Mouse (Mus musculus): ENCODE data around the gene Camta1. TPM values are rescaled to one million over a fixed set of nuclear protein-coding genes. Genes with fewer than 3 reads are reported as not detected.
A peak's percentile ranks its signal among the peaks of the same experiment; 100 is the strongest.

Camta1 gene
- polyA plus RNA-seq, 1 experiment = 3.6 TPM

- peak; percentile 22 for DNase-seq (ENCODE audit: low read depth, low spot score)
- 18% methylated on average over 16 of the region's 16 CpGs for WGBS
Measured at GRCm38 (mm10) chr4:151283092-151283741, 578.5 kb downstream of the Camta1 start.

- WGBS = 55% methylated on average over 14 of the region's 14 CpGs
- no peak for DNase-seq (ENCODE audit: low read depth, low spot score)
Measured at GRCm38 (mm10) chr4:151282103-151282502, 579.6 kb downstream of the Camta1 start.

- no peak for DNase-seq (ENCODE audit: low read depth, low spot score)
- 67% methylated on average over 13 of the region's 13 CpGs for WGBS
Measured at GRCm38 (mm10) chr4:151275292-151275691, 586.4 kb downstream of the Camta1 start.

GRCm38 (mm10) chr4:151263786-151264414, 597.8 kb downstream of the Camta1 start:
- DNase-seq (ENCODE audit: low read depth, low spot score) = no peak
- 59% methylated on average over 14 of the region's 14 CpGs for WGBS

GRCm38 (mm10) chr4:151263052-151263451, 598.6 kb downstream of the Camta1 start:
- DNase-seq (ENCODE audit: low read depth, low spot score) = no peak
- 31% methylated on average over 7 of the region's 7 CpGs for WGBS

GRCm38 (mm10) chr4:151256622-151257021, 605.1 kb downstream of the Camta1 start:
- DNase-seq (ENCODE audit: low read depth, low spot score) = no peak
- 50% methylated on average over 4 of the region's 4 CpGs for WGBS

- no peak for DNase-seq (ENCODE audit: low read depth, low spot score)
- WGBS = 85% methylated on average over 6 of the region's 6 CpGs
Measured at GRCm38 (mm10) chr4:151250824-151251223, 610.9 kb downstream of the Camta1 start.

- WGBS = 53% methylated on average over 7 of the region's 7 CpGs
- DNase-seq (ENCODE audit: low read depth, low spot score) = no peak
Measured at GRCm38 (mm10) chr4:151245068-151245797, 616.4 kb downstream of the Camta1 start.

- no peak for DNase-seq (ENCODE audit: low read depth, low spot score)
- WGBS = 53% methylated on average over 9 of the region's 9 CpGs
Measured at GRCm38 (mm10) chr4:151243445-151243844, 618.2 kb downstream of the Camta1 start.

- 13% methylated on average over 12 of the region's 12 CpGs for WGBS
- no peak for DNase-seq (ENCODE audit: low read depth, low spot score)
Measured at GRCm38 (mm10) chr4:151242751-151243150, 618.9 kb downstream of the Camta1 start.

GRCm38 (mm10) chr4:151240465-151240864, 621.2 kb downstream of the Camta1 start:
- WGBS = 83% methylated on average over 5 of the region's 5 CpGs
- no peak for DNase-seq (ENCODE audit: low read depth, low spot score)

GRCm38 (mm10) chr4:151238970-151239684, 622.5 kb downstream of the Camta1 start:
- 81% methylated on average over 19 of the region's 19 CpGs for WGBS
- no peak for DNase-seq (ENCODE audit: low read depth, low spot score)

- 67% methylated on average over 3 of the region's 3 CpGs for WGBS
Measured at GRCm38 (mm10) chr4:151237501-151237900, 624.2 kb downstream of the Camta1 start.

GRCm38 (mm10) chr4:151234981-151235380, 626.7 kb downstream of the Camta1 start:
- DNase-seq (ENCODE audit: low read depth, low spot score) = no peak
- WGBS = 74% methylated on average over 4 of the region's 4 CpGs

More at GRCm38 (mm10) chr4:151237501-151237900, 624.2 kb downstream of the Camta1 start:
- DNase-seq (ENCODE audit: low read depth, low spot score) = no peak

- DNase-seq (ENCODE audit: low read depth, low spot score) = no peak
- WGBS = 72% methylated on average over 3 of the region's 3 CpGs
Measured at GRCm38 (mm10) chr4:151232028-151232427, 629.6 kb downstream of the Camta1 start.

- WGBS = 20% methylated on average over 6 of the region's 6 CpGs
- DNase-seq (ENCODE audit: low read depth, low spot score) = no peak
Measured at GRCm38 (mm10) chr4:151229073-151229472, 632.6 kb downstream of the Camta1 start.

GRCm38 (mm10) chr4:151226496-151226895, 635.2 kb downstream of the Camta1 start:
- DNase-seq (ENCODE audit: low read depth, low spot score) = no peak
- WGBS = 58% methylated on average over 9 of the region's 9 CpGs

GRCm38 (mm10) chr4:151224017-151224416, 637.7 kb downstream of the Camta1 start:
- no peak for DNase-seq (ENCODE audit: low read depth, low spot score)
- 53% methylated on average over 12 of the region's 12 CpGs for WGBS

GRCm38 (mm10) chr4:151223263-151223996, 638.2 kb downstream of the Camta1 start:
- DNase-seq (ENCODE audit: low read depth, low spot score) = no peak
- WGBS = 39% methylated on average over 13 of the region's 13 CpGs

Data from large intestine, adult 2 months (tissue).